Mouse (Mus musculus): ENCODE results near the gene Olfr1037. TPM values are rescaled to one million over a fixed set of nuclear protein-coding genes. Genes with fewer than 3 reads are reported as not detected.
"Not testable (repeated sequence)": the region's sequence is repeated elsewhere in the genome, so short reads cannot be mapped to it uniquely, and the experiment has no call there.

The Olfr1037 gene
- not detected for total RNA-seq (2021)
- long read RNA-seq, experiment 1: 0 reads
- long read RNA-seq, experiment 2: 0 reads

DNA sequence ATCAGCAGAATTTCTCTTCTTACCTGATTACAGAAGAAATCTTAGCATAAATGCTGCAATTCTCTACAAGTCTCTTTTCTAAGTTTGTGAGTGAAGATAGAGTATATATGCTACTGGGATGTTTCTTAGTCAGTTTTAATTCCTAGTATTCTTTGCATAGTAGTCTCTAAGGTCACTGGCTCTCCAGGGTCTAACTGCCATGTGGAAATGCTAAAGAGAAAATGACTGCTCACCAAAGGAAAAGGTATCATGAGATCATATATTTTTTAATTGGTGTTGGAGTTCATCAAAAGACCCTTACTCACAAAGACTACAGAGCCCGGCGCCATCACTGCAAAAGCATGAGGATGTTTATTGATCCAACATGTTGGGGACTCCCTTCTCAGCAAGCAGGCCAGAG lies at the start of gene Olfr1037:
TSS of gene Olfr1037 (minus strand) at position 101 of the 400 bp plus-strand sequence.
- intact Hi-C loops (cut with DNase I; ENCODE audit: low total_unique reads): no loop called here
- no peak for DNase-seq

DNA sequence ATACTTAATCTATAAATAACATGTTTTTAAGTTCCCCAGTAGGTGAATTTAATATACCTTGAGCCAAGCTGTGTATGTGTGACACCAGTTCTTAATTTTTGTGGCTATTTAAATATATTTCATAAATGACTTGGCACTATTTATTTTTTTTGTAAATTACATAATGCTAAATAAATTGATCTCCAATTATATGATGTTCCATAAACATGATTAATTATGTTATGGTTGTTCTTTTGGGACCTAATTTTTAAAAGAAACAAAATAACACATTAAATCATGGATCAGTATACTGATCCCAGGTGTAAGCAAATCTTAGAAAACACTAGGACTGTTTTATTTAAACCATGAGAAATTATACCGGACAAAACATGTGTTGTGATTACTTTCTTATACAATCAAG lies 48.6 kb upstream of the Olfr1037 start, which contains the start of gene Olfr1039:
TSS of gene Olfr1039 (minus strand) at position 101 of the 400 bp plus-strand sequence.
- DNase-seq: no peak
- intact Hi-C loops (cut with DNase I; ENCODE audit: low total_unique reads): no loop called here

DNA sequence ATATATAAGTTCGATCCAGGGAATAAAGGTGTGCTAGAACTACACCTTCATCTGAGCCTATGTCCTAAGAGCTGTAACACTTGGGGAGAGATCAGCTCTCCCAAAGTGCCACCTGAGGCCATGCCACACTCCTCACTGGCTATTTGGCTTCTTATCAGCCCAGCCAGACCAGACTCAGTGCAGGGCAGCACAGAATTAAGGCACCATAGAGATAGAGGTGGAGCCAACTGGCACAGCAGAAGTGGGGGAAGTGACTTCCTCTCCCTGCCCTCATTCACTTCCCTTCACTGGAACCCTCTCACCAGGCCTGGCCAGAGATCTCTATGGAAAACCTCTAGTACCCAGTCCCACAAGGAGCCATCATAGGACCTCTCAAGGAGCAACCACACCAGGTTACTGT lies 6.7 kb downstream of the Olfr1037 start:
- DNase-seq; intact Hi-C loops (cut with DNase I; ENCODE audit: low total_unique reads): not testable (repeated sequence)

DNA sequence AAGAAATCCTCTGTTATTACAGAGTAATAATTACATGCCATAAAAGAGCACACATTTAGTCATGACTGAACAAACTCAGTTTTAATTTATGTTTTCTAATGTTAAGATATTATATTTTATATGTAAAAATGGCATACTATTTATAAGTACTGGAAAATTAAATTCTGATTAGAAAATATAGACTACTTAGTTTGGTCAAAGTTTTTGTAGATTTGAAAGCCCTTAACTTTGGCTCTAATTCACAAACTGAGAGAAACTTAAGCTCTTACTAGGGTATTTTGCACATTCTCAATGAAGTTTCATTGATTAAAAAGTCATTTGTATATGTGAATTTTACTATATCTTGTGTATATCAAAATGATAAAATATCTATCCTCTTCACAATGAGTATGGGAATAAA lies 13.5 kb downstream of the Olfr1037 start, which contains the start of gene Olfr1036:
TSS of gene Olfr1036 (plus strand) at position 301 of the 400 bp plus-strand sequence.
- DNase-seq; intact Hi-C loops (cut with DNase I; ENCODE audit: low total_unique reads): not testable (repeated sequence)

- intact Hi-C loops (cut with DNase I; ENCODE audit: low total_unique reads): no loop called here
- no peak for DNase-seq
Observed at GRCm38 (mm10) chr2:86070189-86070588, 17.0 kb downstream of the Olfr1037 start.

- intact Hi-C loops (cut with DNase I; ENCODE audit: low total_unique reads); DNase-seq: not testable (repeated sequence)
Observed at GRCm38 (mm10) chr2:86063766-86064165, 23.4 kb downstream of the Olfr1037 start.

GRCm38 (mm10) chr2:86050777-86051176 lies 36.4 kb downstream of the Olfr1037 start:
- intact Hi-C loops (cut with DNase I; ENCODE audit: low total_unique reads); DNase-seq: not testable (repeated sequence)

DNA sequence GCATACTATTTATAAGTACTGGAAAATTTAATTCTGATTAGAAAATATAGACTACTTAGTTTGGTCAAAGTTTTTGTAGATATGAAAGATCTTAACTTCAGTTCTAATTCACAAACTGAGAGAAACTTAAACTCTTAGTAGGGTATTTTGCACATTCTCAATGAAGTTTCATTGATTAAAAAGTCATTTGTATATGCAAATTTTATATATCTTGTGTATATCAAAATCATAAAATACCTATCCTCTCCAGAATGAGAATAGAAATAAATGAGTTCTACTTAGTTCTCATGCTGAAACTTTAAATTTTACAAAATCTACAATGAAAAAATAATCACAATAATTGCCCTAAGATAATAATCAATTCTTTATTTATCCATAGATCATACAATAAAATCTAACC lies 41.6 kb downstream of the Olfr1037 start, which contains the start of gene Olfr1034:
TSS of gene Olfr1034 (plus strand) at position 301 of the 400 bp plus-strand sequence.
- intact Hi-C loops (cut with DNase I; ENCODE audit: low total_unique reads): no loop called here
- no peak for DNase-seq

Other genes with a start within 250 kb of the Olfr1037 start
- not detected for gene Olfr1019, start 241.9 kb downstream of the Olfr1037 start, total RNA-seq (2021)
- gene Olfr1020, start 240.4 kb downstream of the Olfr1037 start, total RNA-seq (2021): not detected
- not detected for gene Olfr1022, start 218.8 kb downstream of the Olfr1037 start, total RNA-seq (2021)
- not detected for gene Olfr1023, start 201.7 kb downstream of the Olfr1037 start, total RNA-seq (2021)
- gene Olfr1024, start 182.3 kb downstream of the Olfr1037 start, total RNA-seq (2021): not detected
- gene Olfr1025-ps1, start 172.2 kb downstream of the Olfr1037 start, total RNA-seq (2021): not detected
- gene Olfr1026, start 165.8 kb downstream of the Olfr1037 start, total RNA-seq (2021): not detected
- not detected for gene Olfr1028, start 136.9 kb downstream of the Olfr1037 start, total RNA-seq (2021)
- gene Olfr1029, start 113.5 kb downstream of the Olfr1037 start, total RNA-seq (2021): not detected
- not detected for gene Olfr1030, start 108.1 kb downstream of the Olfr1037 start, total RNA-seq (2021)
- not detected for gene Olfr1031, start 97.1 kb downstream of the Olfr1037 start, total RNA-seq (2021)
- not detected for gene Olfr1032, start 81.8 kb downstream of the Olfr1037 start, total RNA-seq (2021)
- under 1 TPM in 1 of 2 experiments, not detected in 1; 0.64 TPM for gene Olfr1033, start 66.8 kb downstream of the Olfr1037 start, total RNA-seq (2021)
- gene Olfr1034, start 41.5 kb downstream of the Olfr1037 start, total RNA-seq (2021): not detected
- gene Olfr1036, start 13.4 kb downstream of the Olfr1037 start, total RNA-seq (2021): not detected
- not detected for gene Olfr1039, start 48.5 kb upstream of the Olfr1037 start, total RNA-seq (2021)
- gene Olfr1040, start 59.3 kb upstream of the Olfr1037 start, total RNA-seq (2021): not detected
- not detected for gene Olfr1042, start 74.5 kb upstream of the Olfr1037 start, total RNA-seq (2021)
- gene Olfr1043, start 80.1 kb upstream of the Olfr1037 start, total RNA-seq (2021): not detected
- gene Olfr1044, start 90.4 kb upstream of the Olfr1037 start, total RNA-seq (2021): not detected
- not detected for gene Olfr52, start 98.3 kb upstream of the Olfr1037 start, total RNA-seq (2021)
- gene Olfr1045, start 115.6 kb upstream of the Olfr1037 start, total RNA-seq (2021): not detected
- gene Olfr1046, start 131.9 kb upstream of the Olfr1037 start, total RNA-seq (2021): not detected
- gene Olfr1047, start 144.0 kb upstream of the Olfr1037 start, total RNA-seq (2021): not detected
- not detected for gene Olfr1048, start 152.9 kb upstream of the Olfr1037 start, total RNA-seq (2021)
- not detected for gene Olfr1049, start 170.9 kb upstream of the Olfr1037 start, total RNA-seq (2021)
- gene Olfr1051, start 191.7 kb upstream of the Olfr1037 start, total RNA-seq (2021): not detected
- not detected for gene Olfr1052, start 205.1 kb upstream of the Olfr1037 start, total RNA-seq (2021)
- not detected for gene Olfr1053, start 227.9 kb upstream of the Olfr1037 start, total RNA-seq (2021)
- not detected for gene Olfr1054, start 248.0 kb upstream of the Olfr1037 start, total RNA-seq (2021)